Mouse (Mus musculus) kidney, adult 2 months (tissue): ENCODE data around the gene Klra4.

Experiments used
- CTCF ChIP-seq: fragments of 200-500 bp; conservative IDR thresholded peaks from 2 replicates; pipeline ENCODE4 v1.5.1; 2011; ENCODE audit warnings: low read depth, mild to moderate bottlenecking, control low read depth, low read length, moderate library complexity, mixed read lengths; ENCODE audit not compliant: insufficient read depth, insufficient read length
- POLR2A ChIP-seq: fragments of 200-500 bp; IDR thresholded peaks from one replicate; pipeline ENCODE4 v1.6.1; 2011; ENCODE audit warnings: low read depth, low read length, control low read depth

GRCm38 (mm10) chr6:130092336-130092948 lies 25.4 kb upstream of the Klra4 start:
- TF ChIP-seq CTCF (no peak), POLR2A (no peak)
